Mouse (Mus musculus) bone marrow macrophage, adult 2 months (primary cell): ENCODE results near the gene Ablim1. TPM values are rescaled to one million over a fixed set of nuclear protein-coding genes. Genes with fewer than 3 reads are reported as not detected.

ENCODE experiments used
- H3K27ac ChIP-seq: 2 replicates; pipeline ENCODE4 v1.5.1; 2012; ENCODE audit warnings: low read depth, low read length; ENCODE audit not compliant: insufficient read depth
- H3K4me1 ChIP-seq: 2 replicates; pipeline ENCODE4 v1.6.1; 2012; ENCODE audit warnings: low read length; ENCODE audit not compliant: control insufficient read depth, insufficient read depth
- H3K4me3 ChIP-seq: 2 replicates; pipeline ENCODE4 v1.5.1; 2012; ENCODE audit warnings: mild to moderate bottlenecking, low read length, moderate library complexity; ENCODE audit not compliant: insufficient read depth
- CTCF ChIP-seq: IDR thresholded peaks from 2 replicates; pipeline ENCODE4 v1.5.1; 2012; ENCODE audit warnings: low read depth, mild to moderate bottlenecking, low read length, moderate library complexity
- POLR2A ChIP-seq: IDR thresholded peaks from 2 replicates; pipeline ENCODE4 v1.6.1; 2012; ENCODE audit warnings: mild to moderate bottlenecking, low read depth, low read length, borderline replicate concordance
- polyA plus RNA-seq: library from polyadenylated mRNA; stranded (reverse); fragments of >200 nt; gene quantifications from 2 replicates; pipeline ENCODE4 v1.2.4, GENCODE M21; 2012; ENCODE audit not compliant: missing spikeins, insufficient read depth, insufficient read length

Ablim1 gene
- polyA plus RNA-seq, 1 experiment, result 0.25 TPM

GRCm38 (mm10) chr19:57077826-57078699, 236.7 kb downstream of the Ablim1 start:
- no peak for TF ChIP-seq CTCF
- TF ChIP-seq POLR2A, result no peak
- H3K4me3 ChIP-seq, result no peak overlapping the region
- no peak overlapping the region for H3K27ac ChIP-seq
- no peaks in the 10 kb centered on the region for H3K4me1 ChIP-seq

- TF ChIP-seq POLR2A, result no peak
- no peak for TF ChIP-seq CTCF
- no peak overlapping the region for H3K4me3 ChIP-seq
- no peak overlapping the region for H3K27ac ChIP-seq
- no peaks in the 10 kb centered on the region for H3K4me1 ChIP-seq
These were observed 241.3 kb downstream of the Ablim1 start for GRCm38 (mm10) chr19:57073450-57073849.

- TF ChIP-seq POLR2A (no peak), CTCF (no peak)
- Histone ChIP-seq H3K4me1 (no peaks in the 10 kb centered on the region), H3K4me3 (no peak overlapping the region), H3K27ac (no peak overlapping the region)
These were observed 242.0 kb downstream of the Ablim1 start for GRCm38 (mm10) chr19:57072756-57073155.

- Histone ChIP-seq H3K27ac (no peak overlapping the region), H3K4me3 (no peak overlapping the region), H3K4me1 (no peaks in the 10 kb centered on the region)
- no peak for TF ChIP-seq POLR2A
- TF ChIP-seq CTCF, result no peak
These were observed 247.6 kb downstream of the Ablim1 start for GRCm38 (mm10) chr19:57067108-57067613.

- H3K27ac ChIP-seq, result no peak overlapping the region
- H3K4me3 ChIP-seq, result no peak overlapping the region
- TF ChIP-seq POLR2A (no peak), CTCF (no peak)
- no peaks in the 10 kb centered on the region for H3K4me1 ChIP-seq
These were observed 248.4 kb downstream of the Ablim1 start for GRCm38 (mm10) chr19:57066313-57066712.

GRCm38 (mm10) chr19:57062746-57063145, 252.0 kb downstream of the Ablim1 start:
- Histone ChIP-seq H3K4me3 (no peak overlapping the region), H3K27ac (no peak overlapping the region), H3K4me1 (no peaks in the 10 kb centered on the region)
- TF ChIP-seq POLR2A (no peak), CTCF (no peak)

- no peak overlapping the region for H3K27ac ChIP-seq
- H3K4me1 ChIP-seq, result no peaks in the 10 kb centered on the region
- TF ChIP-seq CTCF (no peak), POLR2A (no peak)
- H3K4me3 ChIP-seq, result no peak overlapping the region
These were observed 255.6 kb downstream of the Ablim1 start for GRCm38 (mm10) chr19:57059018-57059580.

GRCm38 (mm10) chr19:57057568-57057967, 257.2 kb downstream of the Ablim1 start:
- Histone ChIP-seq H3K27ac (no peak overlapping the region), H3K4me1 (no peaks in the 10 kb centered on the region), H3K4me3 (no peak overlapping the region)
- peak; percentile 20; the same call in 1 of the 2 replicates for TF ChIP-seq CTCF
- TF ChIP-seq POLR2A, result no peak

- no peak for TF ChIP-seq POLR2A
- TF ChIP-seq CTCF, result no peak
- Histone ChIP-seq H3K4me1 (no peaks in the 10 kb centered on the region), H3K4me3 (no peak overlapping the region), H3K27ac (no peak overlapping the region)
These were observed 259.3 kb downstream of the Ablim1 start for GRCm38 (mm10) chr19:57055215-57056120.

- no peak overlapping the region for H3K27ac ChIP-seq
- no peak overlapping the region for H3K4me3 ChIP-seq
- TF ChIP-seq POLR2A (no peak), CTCF (no peak)
- H3K4me1 ChIP-seq, result no peaks in the 10 kb centered on the region
These were observed 261.8 kb downstream of the Ablim1 start for GRCm38 (mm10) chr19:57052959-57053358.
